Mouse (Mus musculus) spleen, embryonic (tissue): Measurements from ENCODE around the gene Ggt7.
"Not testable (repeated sequence)": the region's sequence is repeated elsewhere in the genome, so short reads cannot be mapped to it uniquely, and the experiment has no call there.

ENCODE experiments used
- CTCF ChIA-PET: fragments of 350-600 bp; sonication (Branson Sonifier 250); formaldehyde crosslinking; loops from one replicate; lab custom pipeline; 2022; lab: Charles Lee

Ggt7 gene

DNA sequence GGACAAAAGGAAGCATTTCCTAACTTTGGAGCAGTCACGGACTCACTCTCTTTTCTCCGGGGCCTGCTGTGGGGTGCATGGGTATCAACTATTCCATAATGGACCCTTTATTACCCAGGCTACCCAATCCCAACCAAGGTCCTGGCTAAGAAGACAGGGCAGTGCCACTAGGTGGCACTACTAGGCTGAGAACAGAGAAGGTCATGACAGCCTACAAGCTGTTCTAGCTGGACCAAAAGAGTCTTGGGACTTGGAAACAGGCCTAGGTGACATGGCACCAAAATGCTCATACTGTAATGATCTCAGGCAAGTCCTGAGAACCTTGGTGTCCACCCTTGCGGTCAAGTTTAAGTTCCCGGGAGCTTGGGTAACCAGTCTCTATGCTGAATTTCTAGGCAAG is 5.6 kb downstream of the Ggt7 start:
- CTCF ChIA-PET = no interaction called here

DNA sequence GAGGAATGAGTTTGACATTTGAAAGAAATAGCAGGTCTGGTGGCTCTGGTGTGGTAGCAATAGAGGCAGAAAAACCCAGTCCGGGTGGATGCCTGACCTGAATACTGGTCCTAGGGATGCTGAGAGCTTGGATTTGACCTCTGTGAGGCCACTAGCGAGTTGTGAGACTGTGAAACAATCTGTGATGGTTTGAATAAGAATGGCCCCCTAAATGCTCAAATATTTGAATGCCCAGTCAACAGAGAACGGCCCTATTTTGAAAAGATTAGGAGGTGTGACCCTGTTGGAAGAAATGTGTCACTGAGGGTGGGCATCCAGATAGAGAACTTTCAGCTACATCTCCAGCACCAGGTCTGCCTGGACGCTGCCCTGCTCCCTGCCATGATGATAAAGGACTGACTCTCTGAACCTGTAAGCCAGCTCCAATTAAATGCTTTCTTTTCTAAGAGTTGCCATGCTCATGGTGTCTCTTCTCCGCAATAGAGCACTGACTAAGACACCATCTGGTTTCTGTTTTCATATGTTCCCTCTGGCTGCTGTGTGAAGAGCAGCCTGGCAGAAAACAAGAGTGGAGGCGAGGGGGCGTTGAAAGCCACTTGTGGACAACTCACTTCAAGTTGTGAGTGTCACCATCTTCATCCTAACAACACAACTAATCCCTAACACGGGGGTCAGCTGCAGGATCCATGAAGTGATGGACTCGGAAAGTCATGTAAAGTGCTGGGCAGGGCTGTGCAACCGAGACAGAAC is 10.1 kb downstream of the Ggt7 start:
- CTCF ChIA-PET = interaction anchor here (0.6 to 0.7 kb wide), 2 partner anchors 7 to 342 kb away, joined by 3 to 6 read pairs; no protein-coding TSS in a partner anchor

DNA sequence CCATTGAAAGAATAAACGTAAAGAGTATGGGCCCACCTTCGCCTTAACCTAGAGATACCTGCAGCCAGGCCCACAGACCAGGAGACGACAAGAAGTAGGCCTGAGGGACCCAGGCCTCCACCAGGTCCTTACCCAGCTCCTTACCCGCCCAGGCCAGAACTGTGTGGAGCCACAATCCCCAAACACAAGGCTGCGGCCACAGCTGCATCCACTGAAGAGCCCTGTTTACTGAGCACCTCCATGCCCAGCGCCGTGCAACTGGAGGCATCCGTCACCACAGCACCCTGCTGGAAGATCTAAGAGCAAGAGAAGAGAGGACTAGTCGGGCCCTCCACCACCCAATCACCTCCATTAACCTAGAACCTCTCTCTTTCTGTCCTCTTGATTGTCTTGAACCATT is 12.2 kb downstream of the Ggt7 start:
- CTCF ChIA-PET = no interaction called here

DNA sequence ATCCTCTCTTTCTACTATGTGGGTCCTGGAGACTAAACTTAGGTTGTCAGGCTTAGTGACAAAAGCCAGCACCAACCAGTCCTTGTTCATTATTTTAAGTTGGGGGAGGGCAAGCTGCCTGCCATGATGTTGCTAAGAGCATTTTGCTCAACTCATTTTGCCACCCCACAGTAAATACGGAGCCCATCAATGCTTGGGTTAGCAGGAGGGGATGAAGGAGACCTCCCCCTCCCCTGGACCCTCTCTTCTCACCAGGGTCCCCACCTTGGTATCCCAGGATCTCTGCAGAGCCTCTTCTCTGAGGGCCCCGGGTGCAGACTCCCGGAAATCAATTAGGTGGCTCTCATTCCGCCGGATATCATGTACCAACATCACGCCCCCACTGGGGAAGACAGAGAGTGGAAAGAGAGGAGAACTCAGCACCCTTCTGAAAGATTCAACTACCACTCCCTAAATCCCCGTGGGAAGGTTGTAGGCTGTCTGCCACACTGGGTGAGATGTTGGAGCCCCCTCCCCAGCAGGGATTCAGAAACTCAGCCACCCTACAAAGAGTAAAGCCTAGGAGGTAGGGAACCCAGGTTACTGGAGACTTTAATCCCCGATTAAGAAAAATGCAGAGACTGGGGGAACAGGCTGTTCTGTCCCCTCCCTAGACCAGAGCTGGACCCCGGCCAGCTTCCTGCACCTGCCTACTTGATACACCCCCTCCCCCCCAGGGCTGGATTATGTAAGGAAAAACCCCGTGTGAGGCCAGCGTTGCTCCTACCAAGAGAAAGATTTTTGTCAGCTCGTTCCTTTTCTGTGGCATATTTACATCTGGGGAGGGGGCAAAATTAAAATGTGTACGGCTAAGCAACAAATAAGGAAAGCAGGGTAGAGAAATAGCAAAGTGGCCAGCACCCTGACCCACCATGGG is 13.3 kb downstream of the Ggt7 start:
- CTCF ChIA-PET = no interaction called here

DNA sequence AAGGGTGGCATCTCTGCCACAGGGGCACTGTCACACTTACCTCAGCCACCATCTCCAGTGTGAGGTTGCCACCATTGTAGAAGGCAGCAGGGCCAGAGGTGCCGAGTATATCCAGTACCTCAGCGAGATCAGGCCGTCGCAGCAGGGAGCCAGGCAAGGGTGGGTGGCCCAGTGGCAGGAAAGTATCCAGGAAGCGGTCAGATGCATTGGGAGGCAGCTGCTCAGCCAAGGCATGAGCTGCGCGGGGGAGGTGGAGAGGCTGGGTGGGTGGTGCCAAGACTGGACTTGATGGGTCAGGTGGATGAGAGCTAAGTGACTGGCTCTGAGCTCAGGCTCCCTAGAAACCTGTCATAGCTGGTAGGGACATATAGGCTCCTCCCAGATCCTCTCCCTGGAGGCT is 15.4 kb downstream of the Ggt7 start:
- CTCF ChIA-PET = no interaction called here

DNA sequence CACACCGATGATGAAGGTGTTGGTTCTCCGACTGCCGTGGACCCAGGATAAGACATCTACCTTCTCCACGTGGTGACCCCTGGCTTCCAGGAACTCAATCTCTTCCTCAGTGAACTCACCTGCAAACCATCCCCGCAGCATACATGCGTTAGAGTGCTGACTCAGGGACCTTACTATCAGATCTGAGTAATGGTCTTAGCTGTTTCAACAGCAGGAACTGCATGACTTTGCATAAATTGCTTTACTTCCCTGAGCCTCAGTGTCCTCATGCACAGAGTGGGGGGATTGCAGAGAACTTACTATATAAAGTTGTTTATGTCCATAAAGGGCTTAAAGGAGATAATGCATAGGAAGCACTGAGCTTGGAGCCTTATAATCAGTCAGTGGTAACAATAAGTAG is 27.0 kb downstream of the Ggt7 start:
- CTCF ChIA-PET = no interaction called here

DNA sequence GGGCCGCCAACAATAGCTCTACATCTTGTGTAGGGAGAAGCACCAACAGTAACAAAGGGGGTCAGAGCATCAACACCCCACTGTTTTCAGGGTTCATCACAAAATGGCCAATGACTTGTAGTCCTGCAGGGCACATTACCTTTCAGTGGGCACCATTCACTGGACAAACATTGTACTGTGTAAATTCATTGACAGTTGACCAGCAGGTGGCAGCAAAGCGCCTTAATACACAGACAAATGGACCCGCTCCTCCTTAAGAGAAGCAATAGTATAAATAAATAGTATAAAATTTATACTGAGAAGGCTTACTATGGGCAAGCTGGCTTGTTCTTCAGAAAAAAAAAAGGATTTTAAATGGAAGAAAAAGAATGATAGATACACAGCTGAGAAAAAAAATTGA is 36.0 kb downstream of the Ggt7 start:
- CTCF ChIA-PET = interaction anchor here (0.7 kb wide), 1 partner anchor 508 kb away, joined by 5 read pairs; no protein-coding TSS in a partner anchor

DNA sequence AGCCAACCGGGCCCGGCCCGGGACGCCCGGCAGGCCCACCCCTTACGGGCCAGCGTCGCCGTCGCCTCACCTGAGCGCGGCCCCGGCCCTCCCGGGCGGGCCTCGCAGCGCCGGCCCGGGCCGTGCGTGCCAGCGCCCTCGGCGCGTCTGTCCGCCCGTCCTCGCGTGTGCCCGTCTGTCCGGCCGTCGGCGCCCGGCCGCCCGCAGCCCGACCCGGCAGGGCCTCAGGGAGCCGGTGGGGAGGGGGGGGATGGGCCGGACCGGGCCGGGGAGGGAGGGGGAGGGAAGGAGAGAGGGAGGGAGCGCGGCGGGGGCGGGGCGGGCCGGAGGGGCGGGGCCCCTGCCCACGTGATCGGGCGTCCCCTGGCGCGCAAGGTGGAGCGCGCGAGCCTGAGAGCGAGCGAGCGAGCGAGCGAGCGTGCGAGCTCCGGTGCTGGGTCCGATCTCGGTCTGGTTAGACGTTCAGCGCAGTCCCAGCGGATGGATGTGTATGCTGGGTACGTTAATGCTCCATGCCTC is 44.4 kb downstream of the Ggt7 start, which contains the start of gene Ncoa6:
TSS of gene Ncoa6 (minus strand) at position 325 of the 519 bp plus-strand sequence.
- CTCF ChIA-PET = no interaction called here

DNA sequence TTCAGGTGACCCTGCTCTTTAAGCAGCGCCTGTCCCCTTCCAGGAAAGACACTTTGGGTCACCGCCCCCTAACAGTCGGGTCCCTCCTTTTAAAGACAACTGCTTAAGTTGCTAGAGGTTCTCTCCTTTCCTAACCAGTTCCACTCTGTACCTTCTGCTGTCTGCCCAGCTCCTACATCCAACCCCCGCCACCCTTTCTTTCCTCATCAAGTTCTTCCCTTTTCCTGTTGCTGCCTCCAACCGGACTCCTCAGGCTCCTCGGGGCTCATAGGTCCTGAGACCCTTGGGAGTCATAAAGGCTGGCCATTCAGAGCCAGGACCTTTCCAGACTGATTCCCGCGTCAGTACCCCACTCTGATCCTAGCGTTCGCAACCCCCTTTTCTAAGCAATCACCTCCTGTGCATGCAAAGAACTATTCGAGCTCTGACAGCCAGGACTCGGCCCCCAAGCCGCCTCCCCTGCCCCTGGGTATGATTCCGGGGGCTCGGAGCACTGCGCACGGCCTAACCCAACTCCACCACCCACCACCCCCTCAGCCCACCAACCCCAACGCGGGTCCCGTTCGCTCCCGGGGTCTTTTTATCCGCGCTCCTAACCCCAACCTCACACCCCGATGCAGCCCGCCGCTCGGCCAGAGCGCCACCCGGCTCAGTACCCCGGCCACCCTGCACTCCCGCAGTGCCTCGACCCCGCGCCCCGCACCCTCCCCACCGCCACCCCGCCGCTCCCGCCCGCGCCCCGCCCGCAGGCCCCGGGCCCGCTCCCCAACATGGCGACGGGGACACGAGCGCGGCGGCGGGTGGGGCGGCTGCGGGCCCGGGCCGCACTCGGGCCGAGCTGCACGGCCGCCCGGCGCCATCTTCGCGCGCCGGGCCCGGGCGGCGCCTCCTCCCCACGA is 45.1 kb downstream of the Ggt7 start:
- CTCF ChIA-PET = no interaction called here

DNA sequence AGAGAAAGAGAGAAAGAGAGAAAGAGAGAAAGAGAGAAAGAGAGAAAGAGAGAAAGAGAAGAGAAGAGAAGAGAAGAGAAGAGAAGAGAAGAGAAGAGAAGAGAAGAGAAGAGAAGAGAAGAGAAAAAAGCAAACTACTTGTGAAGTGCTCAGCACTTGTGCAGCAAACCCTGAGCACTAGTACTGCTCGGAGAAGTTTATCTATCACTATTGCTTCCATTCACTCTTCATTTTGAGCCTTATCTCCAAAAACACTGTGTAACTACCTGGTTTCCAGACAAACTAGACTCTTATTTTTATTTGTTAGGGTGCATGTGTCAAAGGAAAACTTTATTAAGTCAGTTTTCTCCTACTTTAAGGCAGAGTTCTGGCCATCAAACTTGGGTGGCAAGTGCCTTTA is 51.2 kb downstream of the Ggt7 start:
- CTCF ChIA-PET = interaction anchor here (0.7 kb wide), 1 partner anchor 23 kb away, joined by 3 read pairs; no protein-coding TSS in a partner anchor

DNA sequence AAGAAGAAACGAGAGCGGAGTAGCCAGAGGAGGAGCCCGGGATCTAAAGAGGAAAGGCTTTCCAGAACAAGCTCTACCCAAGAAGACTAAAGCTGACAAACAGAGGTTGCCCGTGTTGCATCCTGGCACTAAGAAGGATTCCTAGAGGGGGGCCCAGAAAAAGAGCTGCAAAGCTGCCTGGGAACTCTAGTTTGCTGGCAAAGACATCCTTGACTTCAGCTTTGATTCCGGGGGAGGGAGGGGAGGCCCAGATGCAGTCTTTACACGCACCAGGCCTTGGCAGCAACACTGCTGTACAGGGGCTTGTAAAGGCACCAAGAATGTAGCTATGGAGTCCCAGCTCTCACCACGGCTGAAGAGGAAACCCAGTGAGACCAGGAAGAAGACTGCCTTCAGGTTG is 64.4 kb downstream of the Ggt7 start:
- CTCF ChIA-PET = no interaction called here

DNA sequence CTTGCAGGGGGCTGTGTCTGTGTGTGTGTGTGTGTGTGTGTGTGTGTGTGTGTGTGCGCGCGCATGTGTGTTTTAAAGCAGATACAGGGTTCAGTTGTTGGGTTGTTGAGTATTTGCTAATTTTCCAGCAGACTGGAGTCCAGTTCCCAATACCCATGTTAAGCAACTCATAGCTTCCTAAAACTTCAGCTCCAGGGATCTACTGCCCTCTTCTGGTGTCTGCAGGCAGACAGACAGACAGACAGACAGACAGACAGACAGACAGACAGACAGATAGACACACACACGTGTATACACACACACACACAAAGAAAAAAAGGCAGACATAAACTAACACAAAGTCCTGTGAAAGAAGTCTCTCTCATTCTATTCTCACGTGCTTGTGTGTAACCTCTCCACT is 66.8 kb downstream of the Ggt7 start:
- CTCF ChIA-PET = interaction anchor here (0.7 kb wide), 1 partner anchor 126 kb away, joined by 3 read pairs; no protein-coding TSS in a partner anchor

DNA sequence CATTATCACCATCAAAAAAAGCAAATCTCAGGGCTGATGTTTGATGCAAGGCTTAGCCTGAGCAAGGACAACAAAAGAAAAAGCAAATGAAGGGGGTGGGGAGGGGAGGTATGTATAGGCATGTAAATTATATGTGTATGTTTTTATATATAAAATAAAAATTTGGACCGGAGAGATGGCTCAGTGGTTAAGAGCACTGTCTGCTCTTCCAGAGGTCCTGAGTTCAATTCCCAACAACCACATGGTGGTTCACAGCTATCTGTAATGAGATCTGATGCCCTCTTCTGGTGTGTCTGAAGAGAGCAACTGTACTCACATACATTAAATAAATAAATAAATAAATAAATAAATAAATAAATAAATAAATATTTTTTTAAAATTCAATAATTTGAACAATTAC is 70.1 kb downstream of the Ggt7 start:
- CTCF ChIA-PET = not testable (repeated sequence)

DNA sequence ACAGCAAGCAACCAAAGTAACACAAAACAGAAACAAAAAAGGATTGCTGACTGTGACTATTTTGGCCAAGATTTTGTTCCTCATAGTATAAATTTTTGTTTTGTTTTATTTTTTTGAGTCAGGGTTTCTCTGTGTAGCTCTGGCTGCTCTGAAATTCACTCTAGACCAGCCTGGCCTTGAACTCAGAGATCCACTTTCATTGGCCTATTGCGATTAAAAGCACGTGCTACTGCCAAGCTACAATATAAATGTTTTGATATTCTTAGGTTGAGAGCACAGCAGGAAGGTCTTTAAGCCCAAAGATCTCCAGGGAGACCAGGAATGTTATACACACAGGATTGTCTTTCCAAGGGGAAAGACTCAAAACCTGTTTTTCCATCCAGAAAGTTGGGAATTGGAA is 74.6 kb downstream of the Ggt7 start:
- CTCF ChIA-PET = no interaction called here

DNA sequence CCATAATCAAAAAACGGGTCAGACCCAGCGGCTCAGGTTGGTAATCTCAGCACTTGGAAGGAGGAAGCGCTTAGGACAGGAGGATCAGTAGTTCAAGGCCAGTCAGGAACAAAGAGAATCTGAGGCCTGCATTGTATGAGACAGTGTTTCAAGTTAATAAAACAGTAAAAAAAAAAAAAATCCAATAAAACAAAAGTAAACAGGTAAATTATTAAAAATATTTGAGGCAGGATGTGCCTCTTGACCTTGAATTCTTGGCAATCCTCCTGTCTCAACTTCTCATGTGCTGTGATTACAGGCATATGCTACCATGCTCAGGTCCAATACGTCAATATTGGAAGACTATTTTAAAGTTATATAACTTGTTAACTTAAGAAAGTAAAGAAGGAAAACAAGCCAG is 75.1 kb downstream of the Ggt7 start:
- CTCF ChIA-PET = no interaction called here
